Mouse (Mus musculus): ENCODE measurements at regions not wholly inside any gene's neighbourhood (a gene's known extent, or its start where the extent isn't known, plus 50 kb on each side); places are given as distances from the start of the nearest gene placed in this dataset.

GRCm38 (mm10) chr5:47115882-47116281 is 867.1 kb upstream of the Slit2 start:
- peak; percentile 29 for DNase-seq

DNA sequence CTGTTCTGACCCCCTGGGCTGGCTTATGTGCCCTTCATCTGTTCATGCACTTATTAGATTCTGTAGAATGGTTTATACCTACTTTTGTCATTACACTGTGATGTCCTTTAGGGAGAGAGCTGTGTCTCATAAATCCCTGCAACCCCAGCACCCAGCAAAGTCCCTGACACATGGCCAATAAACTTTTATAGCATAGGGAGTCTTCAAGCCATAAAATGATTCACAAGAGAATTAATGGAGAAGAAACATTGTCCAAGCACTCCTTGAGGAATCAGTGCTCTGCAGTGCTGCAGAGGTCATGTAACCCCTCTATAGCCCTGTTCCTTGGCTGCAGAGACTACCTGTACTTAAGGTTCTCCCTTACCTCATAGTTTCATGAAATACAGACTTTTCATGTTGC is 887.2 kb upstream of the Slit2 start:
- DNase-seq = no peak

GRCm38 (mm10) chr5:47052942-47053341 is 930.0 kb upstream of the Slit2 start:
- peak; percentile 19 for DNase-seq

GRCm38 (mm10) chr5:47036752-47037151 is 946.2 kb upstream of the Slit2 start:
- peak; percentile 49 for DNase-seq

GRCm38 (mm10) chr5:47034021-47034420 is 948.9 kb upstream of the Slit2 start:
- DNase-seq = no peak

DNA sequence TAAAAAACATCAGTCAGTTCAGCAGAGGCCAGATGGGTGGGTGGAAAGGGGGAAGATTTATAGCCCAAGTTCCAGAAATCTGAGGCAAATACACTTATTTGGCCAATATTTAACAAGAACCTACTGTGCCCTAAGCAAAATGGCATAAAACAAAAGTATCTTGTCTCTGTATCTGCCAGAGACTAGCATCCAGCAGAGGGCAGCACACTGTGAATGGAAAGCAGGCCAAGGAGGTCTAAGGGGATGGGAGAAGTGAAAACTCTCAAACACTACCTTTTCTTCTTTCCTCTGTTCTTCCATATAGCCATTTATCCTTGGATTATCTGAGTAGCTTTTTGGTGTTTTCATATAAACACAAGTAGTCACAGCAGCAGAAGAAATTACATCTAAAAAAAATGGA is 968.6 kb upstream of the Slit2 start:
- DNase-seq = peak; percentile 62

DNA sequence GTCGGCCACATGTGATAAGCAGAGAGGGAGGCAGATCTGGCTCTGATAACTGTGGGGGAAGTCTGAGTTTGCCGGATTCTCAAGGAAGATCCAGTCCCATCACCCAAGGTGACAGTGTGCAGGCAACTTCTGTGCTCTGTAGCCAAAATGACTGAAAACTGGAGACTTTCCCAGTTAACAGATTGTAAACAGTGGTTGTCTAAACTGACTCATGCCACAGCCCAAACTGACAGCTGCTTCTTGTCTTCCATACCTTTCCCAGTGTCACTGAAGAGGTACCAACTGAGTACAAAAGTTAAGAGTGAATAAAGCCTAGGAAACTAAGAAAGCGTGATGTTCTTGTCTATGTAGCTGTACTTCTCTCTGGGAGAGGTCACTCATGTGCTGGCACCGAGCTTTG is 990.4 kb upstream of the Slit2 start:
- no peak for DNase-seq

DNA sequence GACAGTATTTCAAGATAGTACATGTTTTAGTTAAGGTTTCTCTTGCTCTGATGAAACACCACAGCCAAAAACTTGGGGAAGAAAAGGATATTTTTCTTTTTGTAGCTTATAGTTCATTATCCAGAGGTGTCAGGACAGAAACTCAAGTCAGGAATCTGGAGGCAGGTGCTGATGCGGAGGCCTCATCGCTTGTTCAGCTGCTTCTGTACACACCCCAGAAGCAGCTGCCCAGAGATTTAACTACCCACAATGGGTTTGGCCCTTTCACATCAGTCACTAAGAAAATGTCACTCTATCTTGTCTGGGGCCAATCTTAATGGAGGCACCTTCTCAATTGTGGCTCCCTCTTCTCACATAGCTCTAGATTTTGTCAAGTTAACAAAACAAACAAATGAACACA is 996.4 kb upstream of the Slit2 start:
- DNase-seq = no peak

GRCm38 (mm10) chr5:46980326-46980725 is 1002.6 kb upstream of the Slit2 start:
- peak; percentile 21 for DNase-seq

DNA sequence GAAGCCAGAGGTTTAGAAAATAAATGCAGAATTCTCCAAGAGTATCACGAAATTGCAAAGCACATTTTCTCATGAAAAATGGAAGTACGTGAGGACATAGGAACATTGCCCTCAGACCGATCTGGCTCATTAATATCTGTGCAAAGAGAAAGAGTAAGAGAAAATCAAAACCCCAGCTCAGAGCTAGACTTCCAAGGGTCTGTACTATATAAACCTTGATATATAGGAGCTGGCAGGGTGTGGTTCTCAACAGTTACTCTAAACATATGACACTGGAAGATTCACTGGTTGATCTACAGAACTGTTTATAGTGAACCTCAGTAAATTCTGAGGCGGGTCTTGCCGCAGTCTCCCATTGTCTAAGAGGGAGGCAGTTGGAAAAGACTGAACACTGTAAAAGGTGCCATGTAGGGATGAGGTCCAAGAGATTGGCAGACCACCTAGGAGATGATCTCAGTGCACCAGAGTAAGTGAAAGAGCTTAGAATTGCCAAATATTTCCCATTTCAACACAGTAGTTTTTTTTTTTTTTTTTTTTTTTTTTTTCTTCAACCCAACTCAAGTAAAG is 1014.0 kb upstream of the Slit2 start:
- DNase-seq = no peak

DNA sequence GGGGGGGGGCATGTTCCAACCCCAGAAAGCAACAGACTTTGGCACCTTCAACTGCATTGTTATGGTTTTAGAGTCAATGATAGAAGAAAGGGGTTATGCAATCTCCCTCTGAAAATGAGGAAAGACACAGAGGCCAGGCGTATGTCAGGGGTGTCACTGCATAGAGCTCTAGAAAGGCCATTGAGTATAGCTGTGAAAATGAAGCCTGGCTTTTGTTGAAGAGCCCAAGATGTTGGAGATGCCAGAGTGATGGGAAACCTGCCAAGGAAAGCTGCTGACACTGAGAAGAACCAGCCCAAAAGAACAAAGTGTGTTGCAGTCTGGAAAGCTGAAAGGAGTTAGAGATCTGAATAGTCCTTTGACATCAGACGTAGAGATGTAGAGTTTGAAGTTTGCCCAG is 1022.2 kb upstream of the Slit2 start:
- no peak for DNase-seq

- DNase-seq = no peak
Observed at GRCm38 (mm10) chr5:46926324-46926723, 1056.6 kb upstream of the Slit2 start.

GRCm38 (mm10) chr5:46901909-46902308 is 1044.5 kb upstream of the Lcorl start:
- DNase-seq = peak; percentile 29

DNA sequence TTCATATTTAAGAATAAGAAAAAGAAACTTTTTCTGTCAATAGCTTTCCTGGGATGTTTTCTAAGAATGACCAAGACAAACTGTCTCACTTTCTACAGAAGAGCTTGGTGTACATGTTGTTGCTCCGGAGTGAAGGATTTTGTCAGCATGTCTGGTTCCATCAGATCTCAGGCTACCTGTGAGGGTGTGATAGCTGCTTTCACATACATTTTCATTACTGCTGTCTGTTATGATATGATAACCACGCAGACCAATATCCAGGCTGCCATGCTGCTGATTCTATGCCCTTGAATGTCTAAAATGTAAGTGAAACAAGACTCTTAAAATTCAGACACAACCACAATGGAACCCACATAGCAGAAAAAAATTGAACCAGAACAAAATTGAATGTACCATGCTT is 1036.6 kb upstream of the Lcorl start:
- no peak for DNase-seq

- no peak for DNase-seq
Observed at GRCm38 (mm10) chr5:46883956-46884355, 1026.5 kb upstream of the Lcorl start.

DNA sequence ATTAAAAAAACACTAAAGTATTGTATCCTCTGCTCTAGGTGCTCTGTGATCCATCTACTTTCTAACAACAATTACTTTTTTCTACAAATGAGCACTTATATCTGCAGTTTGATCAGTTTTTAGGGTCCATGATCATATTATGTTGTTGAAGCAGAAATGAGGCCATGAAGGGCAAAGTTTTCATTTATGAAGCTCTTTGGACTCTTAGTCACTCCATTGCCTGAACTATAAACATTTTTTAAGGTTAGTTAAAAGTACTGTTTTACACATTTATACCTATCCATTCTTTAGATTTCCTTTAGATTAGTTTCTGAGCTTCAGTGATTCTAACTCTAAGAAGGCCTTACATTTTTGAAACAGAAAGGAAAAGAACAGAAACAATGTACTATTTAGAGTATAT is 999.4 kb upstream of the Lcorl start:
- DNase-seq = no peak

- DNase-seq = no peak
Observed at GRCm38 (mm10) chr5:46845175-46845574, 987.8 kb upstream of the Lcorl start.

DNA sequence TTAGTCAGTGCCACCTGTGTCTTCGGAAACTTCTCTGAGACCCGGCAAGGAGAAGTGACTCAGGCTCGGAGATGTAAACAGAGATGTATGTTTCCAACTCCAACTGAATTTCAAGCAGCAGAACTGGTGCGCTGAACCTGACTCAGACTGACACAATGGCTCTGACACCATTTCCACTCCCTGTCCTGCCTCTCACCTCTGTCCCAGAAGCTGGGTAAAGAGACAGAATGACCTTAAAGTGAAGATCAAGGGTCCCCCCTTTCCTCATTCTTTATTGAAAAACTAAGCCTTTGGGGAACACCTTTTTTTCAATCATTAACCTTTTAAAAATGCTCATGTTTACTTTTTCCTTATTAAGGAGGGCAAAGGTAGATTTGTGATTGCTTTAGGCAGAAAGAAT is 979.4 kb upstream of the Lcorl start:
- no peak for DNase-seq

DNA sequence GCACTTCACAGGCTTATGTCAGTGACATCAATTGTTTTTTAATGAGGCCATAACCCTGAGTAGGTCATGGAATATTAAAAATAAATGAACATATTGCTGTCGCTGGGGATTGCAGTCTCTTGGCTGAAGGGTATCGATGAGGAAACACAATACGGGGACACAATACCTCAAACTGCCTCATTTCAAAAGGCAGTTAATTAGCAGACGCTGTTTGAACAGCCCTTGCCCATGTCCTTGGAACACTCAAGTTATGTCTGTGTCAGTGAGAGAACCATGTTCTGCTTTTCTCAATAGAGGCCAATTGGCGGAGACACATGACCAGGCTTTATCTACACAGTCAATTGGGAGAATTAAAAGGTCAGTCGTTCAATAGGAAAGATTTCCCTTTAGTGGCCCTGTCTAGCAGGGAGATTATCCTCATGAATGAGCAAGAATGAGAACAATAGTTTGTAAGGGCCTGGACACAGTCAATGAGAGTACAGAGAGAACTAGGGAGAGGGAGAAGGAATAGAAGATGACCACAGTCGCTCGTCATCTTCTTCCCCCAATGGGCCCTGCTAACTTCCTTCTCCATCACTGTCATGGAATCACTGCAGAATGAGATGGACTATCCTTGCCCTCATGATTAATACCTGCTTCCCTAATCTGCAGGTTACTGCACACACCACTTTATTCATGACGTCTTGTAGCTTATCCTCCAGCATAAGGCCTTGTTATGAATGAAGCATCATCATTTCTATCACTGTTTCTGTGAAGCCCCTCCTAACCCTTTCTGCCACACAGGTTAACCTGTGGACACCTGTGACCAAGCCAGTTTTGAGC is 973.6 kb upstream of the Lcorl start:
- peak; percentile 53 for DNase-seq

DNA sequence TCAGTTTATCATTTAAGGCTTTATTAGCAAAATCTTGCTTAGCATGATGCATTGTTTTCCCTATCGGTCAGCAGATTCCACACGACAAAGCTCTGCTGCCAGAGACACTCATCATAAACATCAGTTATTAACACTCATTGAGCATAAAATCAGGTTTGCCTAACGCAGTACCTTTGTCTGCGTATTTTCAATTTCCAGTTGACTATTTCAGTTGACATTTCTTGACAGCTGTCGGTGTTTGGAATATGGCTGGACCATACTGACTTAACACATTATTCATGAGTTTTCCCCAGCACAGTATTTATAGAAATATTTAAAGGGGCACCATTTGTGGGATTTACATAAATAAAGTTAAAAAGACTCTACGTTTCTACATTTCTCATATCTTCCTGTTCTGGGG is 972.7 kb upstream of the Lcorl start:
- no peak for DNase-seq

DNA sequence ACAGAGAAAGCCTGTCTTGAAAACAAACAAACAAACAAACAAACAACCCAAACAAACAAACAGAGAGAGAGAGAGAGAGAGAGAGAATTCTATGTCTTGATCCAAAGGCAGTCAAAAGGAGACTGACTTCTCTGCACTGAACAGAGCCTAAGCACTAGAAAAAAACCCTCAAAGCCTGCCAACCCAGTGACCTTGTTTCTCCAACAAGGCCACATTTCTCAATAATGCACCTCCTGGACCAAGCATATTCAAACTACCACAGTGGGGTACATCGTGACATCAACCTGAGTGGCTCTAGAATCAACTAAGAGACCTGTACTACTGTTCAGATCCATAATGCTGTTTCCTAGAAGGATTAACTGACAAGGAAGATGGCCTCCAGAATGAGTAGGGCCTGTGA is 969.0 kb upstream of the Lcorl start:
- DNase-seq = no peak

DNA sequence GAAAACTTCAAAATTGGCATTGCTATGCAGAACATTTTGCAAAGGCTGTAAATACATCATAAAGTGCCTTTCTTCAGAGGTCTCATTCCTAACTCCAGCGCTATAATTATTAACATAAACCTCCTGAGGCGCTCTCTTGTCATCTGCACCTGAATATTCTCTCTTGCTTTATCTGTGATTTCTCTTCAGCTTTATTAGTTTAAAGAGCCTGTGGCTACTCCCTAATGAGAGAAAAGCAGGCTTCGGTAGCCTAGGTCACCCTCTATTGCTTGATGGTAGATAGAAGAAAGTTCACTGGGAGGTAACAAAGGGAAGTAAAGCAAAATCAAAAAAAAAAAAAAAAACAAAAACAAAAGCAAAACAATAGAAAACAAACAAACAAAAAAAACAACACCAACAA is 967.5 kb upstream of the Lcorl start:
- no peak for DNase-seq

- DNase-seq = no peak
Observed at GRCm38 (mm10) chr5:46795102-46795501, 937.7 kb upstream of the Lcorl start.

GRCm38 (mm10) chr5:46794028-46794705 is 936.8 kb upstream of the Lcorl start:
- DNase-seq = no peak

Data from embryo, embryonic 11 days (tissue).